Mouse (Mus musculus): ENCODE data around the gene Naif1. TPM values are rescaled to one million over a fixed set of nuclear protein-coding genes. Genes with fewer than 3 reads are reported as not detected.
"Not testable (repeated sequence)": the region's sequence is repeated elsewhere in the genome, so short reads cannot be mapped to it uniquely, and the experiment has no call there.

The Naif1 gene
- total RNA-seq, 2 experiments from 2014 or later, result 2.2 to 2.3 TPM

- TF ChIP-seq CTCF (IDR thresholded peaks at IDR 0.05), result peak; percentile 48
- H3K27ac ChIP-seq, result no peak overlapping the region
- H3K4me3 ChIP-seq, result no peak overlapping the region
- DNase-seq, result peak; percentile 57
- intact Hi-C loops (cut with DNase I), result no loop called here
These were observed 21.4 kb downstream of the Naif1 start for GRCm38 (mm10) chr2:32471681-32472061.

DNA sequence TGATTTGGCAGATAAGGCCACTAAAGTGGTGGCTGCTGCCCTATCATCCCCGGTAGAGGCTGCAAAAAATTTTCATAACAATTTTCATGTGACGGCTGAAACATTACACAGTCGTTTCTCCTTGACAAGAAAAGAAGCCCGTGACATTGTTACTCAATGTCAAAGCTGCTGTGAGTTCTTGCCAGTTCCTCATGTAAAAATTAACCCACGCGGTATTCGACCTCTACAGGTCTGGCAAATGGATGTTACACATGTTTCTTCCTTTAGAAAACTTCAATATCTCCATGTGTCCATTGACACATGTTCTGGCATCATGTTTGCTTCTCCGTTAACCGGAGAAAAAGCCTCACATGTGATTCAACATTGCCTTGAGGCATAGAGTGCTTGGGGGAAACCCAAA is 25.1 kb downstream of the Naif1 start:
- intact Hi-C loops (cut with DNase I); H3K4me3 ChIP-seq; H3K27ac ChIP-seq; DNase-seq: not testable (repeated sequence)

- peak overlapping the region; percentile 38; the same call in 1 of the 2 replicates for H3K27ac ChIP-seq
- intact Hi-C loops (cut with DNase I), result no loop called here
- no peak overlapping the region for H3K4me3 ChIP-seq
- DNase-seq, result no peak
- TF ChIP-seq CTCF (IDR thresholded peaks at IDR 0.05), result no peak
These were observed 32.1 kb downstream of the Naif1 start for GRCm38 (mm10) chr2:32482351-32482750.

DNA sequence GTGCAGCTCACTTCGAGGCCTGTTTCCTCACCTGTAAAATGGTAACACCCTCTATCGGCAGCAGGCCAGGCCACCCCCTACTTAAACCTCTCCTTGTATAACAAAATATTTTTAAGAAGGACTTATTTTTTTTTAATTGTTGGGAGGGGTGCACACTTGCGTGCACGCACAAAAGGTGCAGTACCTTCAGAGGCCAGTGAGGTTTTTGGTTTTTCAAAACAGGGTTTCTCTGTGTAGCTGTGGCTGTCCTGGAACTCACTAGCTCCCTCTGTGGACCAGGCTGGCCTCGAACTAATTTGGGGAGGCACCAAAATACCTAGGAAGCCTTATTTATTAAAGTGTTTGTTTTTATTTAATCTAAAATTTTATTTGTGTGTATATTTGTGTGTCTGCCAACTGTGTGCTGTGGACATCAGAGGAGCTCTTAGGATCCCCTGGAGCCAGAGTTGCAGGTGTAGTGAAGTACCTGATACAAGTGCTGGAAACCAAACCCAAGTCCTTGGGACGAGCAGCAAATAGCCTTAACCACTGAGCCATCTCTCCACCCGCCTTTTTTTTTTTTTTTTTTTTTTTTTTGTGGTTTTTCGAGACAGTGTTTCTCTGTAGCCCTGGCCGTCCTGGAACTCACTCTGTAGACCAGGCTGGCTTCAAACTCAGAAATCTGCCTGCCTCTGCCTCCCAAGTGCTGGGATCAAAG is 33.1 kb downstream of the Naif1 start:
- TF ChIP-seq CTCF (IDR thresholded peaks at IDR 0.05), result peak; percentile 59
- intact Hi-C loops (cut with DNase I), result no loop called here
- Histone ChIP-seq H3K4me3 (no peak overlapping the region), H3K27ac (no peak overlapping the region; the same call in 1 of the 2 replicates)
- no peak for DNase-seq

GRCm38 (mm10) chr2:32484933-32485332 is 34.7 kb downstream of the Naif1 start:
- no peak overlapping the region for H3K27ac ChIP-seq
- H3K4me3 ChIP-seq, result no peak overlapping the region
- no peak for DNase-seq
- intact Hi-C loops (cut with DNase I), result loop anchor here (5.0 kb wide), 1 partner anchor 133 kb away; the partner anchor contains the start of genes Ciz1 and Dnm1
- no peak for TF ChIP-seq CTCF (IDR thresholded peaks at IDR 0.05)

GRCm38 (mm10) chr2:32485751-32486150 is 35.5 kb downstream of the Naif1 start:
- Histone ChIP-seq H3K27ac (no peak overlapping the region), H3K4me3 (no peak overlapping the region)
- no peak for DNase-seq
- intact Hi-C loops (cut with DNase I), result loop anchor here (2.0 to 5.0 kb wide), 2 partner anchors 25 to 133 kb away; partner anchors contain the start of genes Ciz1 and Dnm1
- no peak for TF ChIP-seq CTCF (IDR thresholded peaks at IDR 0.05)

GRCm38 (mm10) chr2:32486155-32486554 is 35.9 kb downstream of the Naif1 start:
- no peak overlapping the region for H3K4me3 ChIP-seq
- no peak overlapping the region for H3K27ac ChIP-seq
- intact Hi-C loops (cut with DNase I), result loop anchor here (2.0 to 5.0 kb wide), 2 partner anchors 25 to 134 kb away; partner anchors contain the start of genes Ciz1 and Dnm1
- no peak for DNase-seq
- no peak for TF ChIP-seq CTCF (IDR thresholded peaks at IDR 0.05)

GRCm38 (mm10) chr2:32487124-32487623 is 36.9 kb downstream of the Naif1 start:
- DNase-seq, result peak; percentile 93
- intact Hi-C loops (cut with DNase I), result loop anchor here (1.0 to 5.0 kb wide), 3 partner anchors 26 to 135 kb away; partner anchors contain the start of genes Ciz1 and Dnm1
- Histone ChIP-seq H3K27ac (no peak overlapping the region), H3K4me3 (no peak overlapping the region)
- peak; percentile 85 for TF ChIP-seq CTCF (IDR thresholded peaks at IDR 0.05)

GRCm38 (mm10) chr2:32488679-32489078 is 38.4 kb downstream of the Naif1 start:
- peak; percentile 84 for DNase-seq
- Histone ChIP-seq H3K4me3 (no peak overlapping the region), H3K27ac (no peak overlapping the region)
- TF ChIP-seq CTCF (IDR thresholded peaks at IDR 0.05), result peak; percentile 94
- intact Hi-C loops (cut with DNase I), result loop anchor here (1.0 to 5.0 kb wide), 2 partner anchors 79 to 136 kb away; partner anchors contain the start of genes Ciz1 and Dnm1

DNA sequence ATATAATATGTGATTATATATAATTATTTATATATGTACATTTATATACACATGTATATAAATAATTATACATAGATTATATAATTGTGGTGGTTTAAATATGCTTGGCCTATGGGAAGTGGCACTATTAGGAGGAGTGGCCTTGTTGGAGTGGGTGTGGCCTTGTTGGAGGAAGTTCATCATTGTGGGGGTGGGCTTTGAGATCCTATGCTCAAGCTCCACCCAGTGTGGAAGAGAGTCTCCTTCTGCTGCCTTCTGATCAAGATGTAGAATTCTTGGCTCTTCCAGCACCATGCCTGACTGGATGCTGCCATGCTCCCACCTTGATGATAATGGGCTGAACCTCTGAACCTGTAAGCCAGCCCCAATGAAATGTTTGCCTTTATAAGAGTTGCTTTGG is 40.5 kb downstream of the Naif1 start:
- DNase-seq; H3K4me3 ChIP-seq; intact Hi-C loops (cut with DNase I); H3K27ac ChIP-seq: not testable (repeated sequence)

- no peak for TF ChIP-seq CTCF (IDR thresholded peaks at IDR 0.05)
- no peak overlapping the region for H3K27ac ChIP-seq
- intact Hi-C loops (cut with DNase I), result no loop called here
- H3K4me3 ChIP-seq, result no peak overlapping the region
- DNase-seq, result no peak
These were observed 42.4 kb downstream of the Naif1 start for GRCm38 (mm10) chr2:32492661-32493060.

DNA sequence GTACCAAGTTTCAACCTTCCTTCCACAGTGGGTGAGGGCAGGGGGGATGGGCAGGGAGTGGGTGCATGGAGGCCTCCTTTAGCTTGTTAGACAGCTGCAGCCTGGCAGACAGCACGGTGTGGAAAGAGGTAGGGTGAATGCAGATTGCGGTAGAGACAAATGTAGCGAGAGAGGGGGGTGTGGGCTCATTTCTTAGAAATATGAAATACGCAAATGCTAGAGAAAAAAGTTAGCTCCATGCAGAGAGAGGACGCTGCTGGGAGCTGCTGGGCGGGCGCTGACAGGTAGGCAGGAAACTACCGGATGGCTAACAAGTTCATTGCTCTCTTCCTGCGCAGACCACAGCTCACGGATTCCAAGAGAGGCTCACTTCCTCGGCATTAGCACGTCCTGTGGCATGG is 43.0 kb downstream of the Naif1 start:
- intact Hi-C loops (cut with DNase I), result no loop called here
- Histone ChIP-seq H3K4me3 (no peak overlapping the region), H3K27ac (no peak overlapping the region)
- TF ChIP-seq CTCF (IDR thresholded peaks at IDR 0.05), result no peak
- no peak for DNase-seq

DNA sequence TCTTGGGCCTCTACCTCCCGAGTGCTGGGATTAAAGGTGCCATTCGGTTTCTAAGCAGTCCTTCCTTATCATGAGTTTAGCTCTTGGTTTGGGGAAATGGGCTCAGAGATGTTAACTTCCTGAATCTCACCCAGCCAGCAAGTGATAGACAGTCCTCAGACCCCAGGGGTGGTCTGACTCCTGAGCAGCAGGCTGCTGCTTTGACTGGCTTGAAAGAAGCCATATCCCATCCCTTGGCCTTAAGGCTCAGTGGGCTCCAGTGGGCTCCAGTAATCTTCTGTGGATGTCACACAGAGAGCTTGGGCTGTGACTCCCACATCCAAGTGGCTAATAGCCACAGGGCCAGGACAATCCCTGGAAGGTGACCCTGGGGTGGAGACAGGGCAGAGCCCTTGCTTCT is 44.3 kb downstream of the Naif1 start:
- intact Hi-C loops (cut with DNase I), result no loop called here
- DNase-seq, result no peak
- H3K4me3 ChIP-seq, result no peak overlapping the region
- H3K27ac ChIP-seq, result peak overlapping the region; percentile 62
- TF ChIP-seq CTCF (IDR thresholded peaks at IDR 0.05), result no peak

Data from gastrocnemius, adult 2 months (tissue).